Mouse (Mus musculus) right cerebral cortex, postnatal 10 days (tissue): ENCODE measurements at regions not wholly inside any gene's neighbourhood (a gene's known extent, or its start where the extent isn't known, plus 50 kb on each side); places are given as distances from the start of the nearest gene placed in this dataset.
A peak's percentile ranks its signal among the peaks of the same experiment; 100 is the strongest.

ENCODE experiments used
- DNase-seq, 2 experiments: peaks; one replicate each; pipeline ENCODE4 v3.0.0; 2021; ENCODE audit warnings: low spot score in 2 of 2

- DNase-seq = no peak
These were observed 471.4 kb upstream of the Lsamp start for GRCm38 (mm10) chr16:39512774-39513173.

DNA sequence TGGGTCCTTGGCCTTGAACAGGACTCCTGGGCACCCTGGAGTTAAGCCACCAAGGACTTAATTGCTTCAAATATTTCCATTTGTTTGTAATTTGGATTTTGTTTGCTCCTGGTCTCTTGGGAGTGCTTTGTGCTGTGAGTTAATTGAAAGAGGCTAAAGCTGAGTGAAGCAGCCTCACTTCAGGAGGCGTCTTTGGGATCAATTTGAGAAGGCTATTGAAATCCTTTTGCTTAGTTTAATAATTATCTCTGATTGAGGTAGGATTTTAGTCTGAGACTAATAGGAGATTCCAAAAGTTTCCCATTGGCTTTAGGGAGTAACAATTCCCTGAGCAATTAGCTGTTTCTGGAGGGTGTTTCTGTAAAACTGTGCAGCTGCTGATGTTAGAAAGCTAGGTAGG, 470.5 kb upstream of the Lsamp start:
- DNase-seq = no peak

GRCm38 (mm10) chr16:39531106-39531505, 453.1 kb upstream of the Lsamp start:
- peak; percentile 26 to 31 for DNase-seq

DNA sequence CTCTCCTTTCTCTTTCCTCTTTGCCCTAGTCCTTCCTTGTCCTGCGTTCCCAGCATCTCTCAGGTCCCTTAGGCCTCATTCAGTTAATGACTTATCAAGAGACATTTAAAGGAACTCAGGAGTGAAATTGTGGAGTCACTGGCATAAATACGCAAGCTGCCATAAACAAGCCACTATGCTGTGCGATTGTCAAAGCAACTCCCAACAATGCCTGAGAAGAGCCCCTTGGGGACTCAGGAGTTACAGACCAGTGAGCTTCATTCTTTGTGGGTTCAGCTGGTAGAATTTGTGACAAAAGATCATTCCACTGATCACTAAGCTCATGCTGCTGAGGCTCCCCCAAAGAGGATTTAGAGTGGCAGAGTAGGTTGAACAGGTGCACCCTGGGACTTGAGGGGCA, 451.4 kb upstream of the Lsamp start:
- no peak for DNase-seq

- DNase-seq = peak in 1 of 2 experiments; percentile 21
These were observed 450.8 kb upstream of the Lsamp start for GRCm38 (mm10) chr16:39533351-39533750.

DNA sequence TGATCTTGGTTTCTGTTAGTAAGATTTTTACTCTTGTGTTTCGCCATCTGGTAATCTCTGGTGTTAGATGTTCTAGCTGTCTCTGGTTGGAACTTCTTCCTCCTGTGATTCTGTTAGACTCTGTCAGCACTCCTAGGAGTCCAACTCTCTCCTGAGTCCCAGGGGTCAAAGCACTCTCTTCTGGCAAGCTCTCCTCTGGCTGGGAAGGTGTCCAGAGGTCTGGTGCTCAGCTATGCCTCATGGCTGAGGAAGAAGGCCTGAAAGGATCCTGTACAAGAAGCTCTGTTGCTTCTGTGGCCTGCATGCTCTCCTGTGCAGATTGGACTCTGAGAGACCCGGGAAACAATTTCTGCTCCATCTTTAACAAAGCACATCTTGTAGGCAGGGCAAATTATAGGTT, 430.8 kb upstream of the Lsamp start:
- no peak for DNase-seq

DNA sequence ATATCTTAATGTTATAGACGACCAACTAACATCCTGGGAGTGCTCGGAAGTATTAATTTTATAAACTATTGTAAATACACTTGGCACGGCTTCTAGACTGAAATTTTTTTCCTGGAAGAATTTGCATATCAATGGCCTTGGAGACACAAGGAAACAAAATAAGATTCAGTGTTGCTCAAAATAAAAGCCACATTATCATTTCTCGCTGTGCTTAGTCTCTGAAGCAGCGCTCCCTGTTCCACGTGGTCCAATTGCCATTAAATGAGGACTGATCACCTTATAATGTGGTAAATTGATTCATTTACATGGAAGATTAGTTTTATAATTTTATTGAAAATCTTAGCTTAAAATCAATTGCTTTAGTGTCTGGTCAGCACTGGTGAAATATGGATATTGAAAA, 407.5 kb upstream of the Lsamp start:
- no peak for DNase-seq

DNA sequence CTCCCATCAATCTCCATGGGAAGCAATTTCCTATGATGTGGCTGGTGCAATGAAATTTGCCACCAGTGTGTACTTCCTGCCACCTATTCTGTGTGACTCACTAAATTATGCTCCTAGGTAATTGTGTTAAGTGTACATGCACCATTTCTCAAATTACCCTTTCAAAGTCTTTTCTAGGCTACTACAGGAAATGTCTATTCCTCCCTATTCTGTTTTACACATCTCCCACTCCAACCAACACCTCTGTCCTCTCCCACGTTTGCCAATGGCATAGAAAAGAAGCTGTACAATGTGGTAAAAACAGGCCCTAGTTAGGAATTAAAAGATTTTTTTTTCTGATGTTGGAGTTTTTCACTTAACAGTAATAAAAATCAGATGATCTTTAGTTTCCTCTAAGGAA, 404.5 kb upstream of the Lsamp start:
- DNase-seq = no peak
